Mouse (Mus musculus) small intestine, adult 2 months (tissue): Measurements from ENCODE around the gene Gm14406.
"Not testable (repeated sequence)": the region's sequence is repeated elsewhere in the genome, so short reads cannot be mapped to it uniquely, and the experiment has no call there.

Experiments
- CTCF ChIP-seq: fragments of 200-500 bp; IDR thresholded peaks from 2 replicates; pipeline ENCODE4 v1.5.1; 2012; ENCODE audit warnings: low read depth, mild to moderate bottlenecking, control low read depth, inconsistent platforms, low read length, moderate library complexity, mixed read lengths; ENCODE audit not compliant: insufficient replicate concordance, insufficient read length; ENCODE audit errors: extremely low read depth
- POLR2A ChIP-seq: fragments of 200-500 bp; IDR thresholded peaks from 2 replicates; pipeline ENCODE4 v1.6.1; 2012; ENCODE audit warnings: low read depth, mild to moderate bottlenecking, control low read depth, inconsistent platforms, low read length, moderate library complexity

- TF ChIP-seq POLR2A, CTCF: not testable (repeated sequence)
Measured at GRCm38 (mm10) chr2:177524171-177524570, 53.8 kb downstream of the Gm14406 start.
